Mouse (Mus musculus) ES-E14 (cell line): Measurements from ENCODE around the gene H2-Eb1. TPM values are rescaled to one million over a fixed set of nuclear protein-coding genes. Genes with fewer than 3 reads are reported as not detected.

Source experiments
- DNase-seq: peaks from one replicate; pipeline ENCODE4 v3.0.0-alpha.2; 2013; ENCODE audit warnings: low read depth, low spot score
- H3K27ac ChIP-seq: 2 replicates; pipeline ENCODE4 v1.5.1; 2012; ENCODE audit warnings: low read depth, mild to moderate bottlenecking, low read length, moderate library complexity, mixed read lengths; ENCODE audit not compliant: poor library complexity, insufficient read depth, severe bottlenecking
- H3K36me3 ChIP-seq: 2 replicates; pipeline ENCODE4 v1.6.1; 2012; ENCODE audit warnings: mild to moderate bottlenecking, low read length, moderate library complexity, mixed read lengths; ENCODE audit not compliant: control insufficient read depth, poor library complexity, insufficient read depth, severe bottlenecking
- H3K4me1 ChIP-seq, 2 experiments: fragments of 150-350 bp in 1 of 2; sonication (generic) in 1 of 2; 2 replicates each; pipeline ENCODE4 v1.6.1; 2012; ENCODE audit warnings: low read length in 2 of 2, mild to moderate bottlenecking in 1 of 2, mixed read lengths in 1 of 2; ENCODE audit not compliant: control insufficient read depth in 2 of 2, insufficient read depth in 2 of 2, poor library complexity in 1 of 2
- H3K4me3 ChIP-seq, 2 experiments: fragments of 150-350 bp in 1 of 2; sonication (generic) in 1 of 2; 2 replicates each; pipeline ENCODE4 v1.5.1; 2012; ENCODE audit warnings: low read length in 2 of 2, low read depth in 1 of 2, mild to moderate bottlenecking in 1 of 2, mixed read lengths in 1 of 2; ENCODE audit not compliant: insufficient read depth in 1 of 2, poor library complexity in 1 of 2, severe bottlenecking in 1 of 2
- H3K9ac ChIP-seq: 2 replicates; pipeline ENCODE4 v1.6.1; 2012; ENCODE audit warnings: low read depth, mild to moderate bottlenecking, low read length, mixed read lengths; ENCODE audit not compliant: poor library complexity, insufficient read depth, severe bottlenecking
- H3K9me3 ChIP-seq: fragments of 150-350 bp; sonication (generic); 2 replicates; pipeline ENCODE4 v1.6.1; 2012; ENCODE audit warnings: low read depth, mild to moderate bottlenecking, low read length; ENCODE audit not compliant: control insufficient read depth, insufficient read depth
- CHD2 ChIP-seq: IDR thresholded peaks from 2 replicates; pipeline ENCODE4 v1.6.1; 2014; ENCODE audit warnings: mild to moderate bottlenecking, low read depth, low read length, inconsistent platforms
- HCFC1 ChIP-seq: IDR thresholded peaks from 2 replicates; pipeline ENCODE4 v1.6.1; 2012; ENCODE audit warnings: low read length, inconsistent platforms, borderline replicate concordance; ENCODE audit not compliant: insufficient read depth
- MAFK ChIP-seq: IDR thresholded peaks from 2 replicates; pipeline ENCODE4 v1.6.1; 2014; ENCODE audit warnings: mild to moderate bottlenecking, low read depth, low read length, inconsistent platforms; ENCODE audit not compliant: insufficient read depth
- ZC3H11A ChIP-seq: IDR thresholded peaks from 2 replicates; pipeline ENCODE4 v1.6.1; 2012; ENCODE audit warnings: low read depth, mild to moderate bottlenecking, inconsistent platforms, low read length, borderline replicate concordance
- ZNF384 ChIP-seq: IDR thresholded peaks from 2 replicates; pipeline ENCODE4 v1.6.1; 2012; ENCODE audit warnings: low read depth, low read length, inconsistent platforms
- in situ Hi-C, 2 experiments: fragments of 600-800 bp; cut with MboI; formaldehyde crosslinking; loops; one replicate each; pipeline ENCODE4 v1.15.1; 2025; ENCODE audit warnings: low sequenced_read_pairs in 2 of 2, inconsistent platforms in 1 of 2; ENCODE audit not compliant: unreplicated experiment in 2 of 2
- total RNA-seq: library from RNA; depleted of rRNA; stranded (reverse); fragments of 300-350 nt; gene quantifications from 2 replicates; pipeline ENCODE4 v1.2.3, GENCODE M21; 2012

The H2-Eb1 gene
- total RNA-seq, 1 experiment = 5.7 TPM

DNA sequence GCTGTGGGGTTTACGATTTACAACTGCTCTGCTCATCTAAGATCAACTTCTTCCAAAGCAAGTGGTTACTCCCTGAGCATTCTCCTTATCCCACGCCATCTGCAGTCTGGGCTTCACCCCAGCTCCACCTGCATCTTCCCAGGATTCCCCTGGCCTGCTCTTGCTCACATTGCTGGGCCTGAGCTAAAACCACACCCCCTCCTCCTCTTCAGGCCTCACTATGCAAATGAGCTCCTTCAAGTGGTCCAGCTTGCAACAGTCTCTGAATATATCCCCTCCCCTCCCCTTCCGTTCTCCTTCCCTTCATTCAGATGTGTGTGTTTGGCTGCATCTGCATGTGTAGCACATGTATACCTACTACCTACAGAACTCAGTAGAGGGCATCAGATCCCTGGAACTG is 6.3 kb upstream of the H2-Eb1 start:
- DNase-seq = no peak
- H3K36me3 ChIP-seq = no peaks in the 10 kb centered on the region
- in situ Hi-C loops = no loop called here
- H3K4me3 ChIP-seq = no peak overlapping the region
- H3K9me3 ChIP-seq = no peaks in the 10 kb centered on the region
- H3K4me1 ChIP-seq = peaks cover 0 to 3% of the 10 kb centered on the region in 2 experiments; a peak in 1 of 4 replicates
- TF ChIP-seq ZC3H11A (no peak), ZNF384 (no peak), HCFC1 (no peak), CHD2 (no peak), MAFK (no peak)
- no peak overlapping the region for H3K27ac ChIP-seq
- no peak overlapping the region for H3K9ac ChIP-seq

DNA sequence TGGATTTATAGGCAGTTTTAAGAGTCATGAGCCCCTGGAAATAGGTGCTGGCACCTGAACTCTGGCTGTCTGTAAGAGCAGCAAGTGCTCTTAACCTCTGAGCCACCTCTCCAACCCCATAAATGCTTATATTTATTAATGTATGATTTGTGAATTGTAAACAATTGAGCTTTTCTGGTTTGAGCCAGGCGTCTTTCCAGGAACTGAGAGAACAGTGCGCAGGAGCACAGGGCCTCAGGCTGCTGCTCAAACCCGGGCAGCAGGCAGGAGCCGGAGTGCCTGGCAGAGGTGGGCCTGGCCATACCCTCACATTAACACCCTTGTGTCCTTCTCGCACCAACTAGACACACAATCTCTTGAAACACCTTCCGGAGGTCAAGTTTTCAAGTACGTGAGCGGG is 5.6 kb upstream of the H2-Eb1 start:
- in situ Hi-C loops = no loop called here
- no peak overlapping the region for H3K9ac ChIP-seq
- H3K4me1 ChIP-seq = peaks cover 0 to 3% of the 10 kb centered on the region in 2 experiments; a peak in 1 of 4 replicates
- H3K4me3 ChIP-seq = no peak overlapping the region
- TF ChIP-seq CHD2 = no peak
- TF ChIP-seq HCFC1 = no peak
- TF ChIP-seq MAFK = no peak
- TF ChIP-seq ZNF384 = no peak
- no peak for TF ChIP-seq ZC3H11A
- no peak for DNase-seq
- no peak overlapping the region for H3K27ac ChIP-seq
- H3K36me3 ChIP-seq = no peaks in the 10 kb centered on the region
- H3K9me3 ChIP-seq = no peaks in the 10 kb centered on the region

DNA sequence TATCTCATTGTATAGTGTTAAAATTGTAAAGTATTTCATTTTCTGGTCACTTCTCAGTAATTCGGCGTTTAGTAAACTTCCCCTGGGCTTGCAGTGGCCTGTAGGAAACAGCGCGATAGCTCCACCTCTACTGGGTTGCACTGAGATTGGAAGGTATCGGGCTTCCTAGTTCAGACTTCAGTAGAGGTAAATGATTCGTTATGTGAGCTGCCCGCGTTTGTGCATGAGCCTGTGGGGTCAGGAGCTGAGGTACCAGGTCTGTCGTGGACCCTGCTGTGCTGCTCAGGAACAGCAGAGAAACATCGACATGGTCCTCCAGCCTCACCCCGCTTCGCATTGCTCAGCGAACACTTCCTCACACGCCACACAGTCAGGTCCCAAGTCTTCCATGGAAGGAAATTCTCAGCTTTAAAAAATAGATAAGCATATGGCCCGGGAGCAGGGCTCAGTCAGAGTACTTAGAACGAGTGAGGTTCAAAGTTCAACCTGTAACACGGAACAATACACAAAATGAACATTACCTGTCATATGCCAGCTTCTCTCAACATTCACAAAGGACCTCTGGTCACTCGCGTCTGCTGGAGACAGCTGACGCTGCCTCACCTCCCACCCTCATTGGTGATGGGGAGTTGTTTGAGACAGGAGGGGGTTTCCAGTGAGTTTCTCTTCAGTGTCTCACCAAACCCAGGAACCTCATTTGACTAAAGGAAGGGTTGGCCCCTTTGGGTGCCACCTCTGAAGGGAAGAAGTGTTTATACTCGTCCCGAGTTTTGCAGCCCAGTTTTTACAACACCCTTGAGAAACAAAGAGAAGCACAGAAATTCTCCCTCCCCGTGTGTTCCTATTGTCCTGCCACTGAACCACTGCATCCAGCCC is 4.7 kb upstream of the H2-Eb1 start:
- Histone ChIP-seq H3K36me3 (no peaks in the 10 kb centered on the region), H3K9ac (no peak overlapping the region), H3K9me3 (no peaks in the 10 kb centered on the region), H3K4me1 (peaks cover 0 to 3% of the 10 kb centered on the region in 2 experiments; a peak in 1 of 4 replicates), H3K27ac (no peak overlapping the region), H3K4me3 (no peak overlapping the region)
- no peak for TF ChIP-seq ZNF384
- no peak for TF ChIP-seq ZC3H11A
- TF ChIP-seq CHD2 = no peak
- TF ChIP-seq HCFC1 = no peak
- no peak for TF ChIP-seq MAFK
- no peak for DNase-seq
- in situ Hi-C loops = no loop called here

DNA sequence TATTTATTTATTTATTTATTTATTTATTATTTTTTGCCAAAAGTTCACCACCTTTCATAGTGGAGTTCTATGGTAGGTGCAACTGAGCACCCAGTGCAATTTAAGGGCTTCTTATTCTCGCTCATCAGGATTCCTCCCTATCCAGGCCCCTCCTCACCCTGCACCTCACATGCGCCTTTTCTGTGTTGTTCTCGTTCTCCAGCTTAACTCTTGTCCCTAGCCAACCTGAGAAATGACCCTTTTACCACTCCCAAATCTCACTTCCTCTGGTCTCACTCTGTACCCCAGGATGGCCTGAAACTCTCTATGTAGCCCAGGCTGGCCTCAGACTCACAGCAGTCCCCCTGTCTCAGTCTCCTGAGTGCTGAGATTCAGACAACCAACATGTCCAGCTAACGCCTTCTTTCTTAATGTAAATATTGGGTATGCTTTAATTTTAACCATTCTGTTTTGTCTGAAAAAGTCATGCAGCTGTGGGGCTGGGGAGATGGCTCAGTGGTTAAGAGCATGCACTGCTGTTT is 3.9 kb upstream of the H2-Eb1 start:
- no peak overlapping the region for H3K9ac ChIP-seq
- no peak for DNase-seq
- H3K27ac ChIP-seq = no peak overlapping the region
- no peaks in the 10 kb centered on the region for H3K9me3 ChIP-seq
- TF ChIP-seq CHD2 (no peak), ZNF384 (no peak), MAFK (no peak), ZC3H11A (no peak), HCFC1 (no peak)
- H3K36me3 ChIP-seq = no peaks in the 10 kb centered on the region
- H3K4me3 ChIP-seq = no peak overlapping the region
- peaks cover 0 to 3% of the 10 kb centered on the region in 2 experiments; a peak in 1 of 4 replicates for H3K4me1 ChIP-seq
- in situ Hi-C loops = no loop called here
